Mouse (Mus musculus) hindbrain, embryonic 13.5 days (tissue): ENCODE results near the gene Col1a1. TPM values are rescaled to one million over a fixed set of nuclear protein-coding genes. Genes with fewer than 3 reads are reported as not detected.

Experiments
- ATAC-seq: fragments of 200-750 bp; cut with Nextera tagmentation; 2 replicates; pipeline ENCODE4 v1.8.0; 2017; ENCODE audit warnings: moderate TSS enrichment; ENCODE audit not compliant: low FRiP score
- H3K27ac ChIP-seq: fragments of 300-500 bp; sonication (generic); 2 replicates; pipeline ENCODE4 v1.5.1; 2015; ENCODE audit warnings: inconsistent platforms, mild to moderate bottlenecking, moderate library complexity
- H3K27me3 ChIP-seq: fragments of 300-500 bp; sonication (generic); 2 replicates; pipeline ENCODE4 v1.6.1; 2015; ENCODE audit warnings: mild to moderate bottlenecking, inconsistent platforms
- H3K36me3 ChIP-seq: fragments of 300-500 bp; sonication (generic); 2 replicates; pipeline ENCODE4 v1.6.1; 2015; ENCODE audit warnings: mild to moderate bottlenecking, inconsistent platforms
- H3K4me1 ChIP-seq: fragments of 300-500 bp; sonication (generic); replicated peaks from 2 replicates; pipeline ENCODE4 v1.6.1; 2015; ENCODE audit warnings: inconsistent platforms
- H3K4me2 ChIP-seq: fragments of 300-500 bp; sonication (generic); 2 replicates; pipeline ENCODE4 v1.6.1; 2015; ENCODE audit warnings: inconsistent platforms, mild to moderate bottlenecking, moderate library complexity
- H3K4me3 ChIP-seq: fragments of 300-500 bp; sonication (generic); 2 replicates; pipeline ENCODE4 v1.5.1; 2015; ENCODE audit warnings: mild to moderate bottlenecking, inconsistent platforms
- H3K9ac ChIP-seq: fragments of 300-500 bp; sonication (generic); 2 replicates; pipeline ENCODE4 v1.6.1; 2015; ENCODE audit warnings: mild to moderate bottlenecking, inconsistent platforms
- H3K9me3 ChIP-seq: fragments of 300-500 bp; sonication (generic); 2 replicates; pipeline ENCODE4 v1.6.1; 2016; ENCODE audit warnings: inconsistent platforms
- WGBS: fragments of 180-500 bp; shearing (Covaris S2); methylation state at CpG from one replicate; pipeline ENCODE4 v1.1.7; 2015; 5-methylcytosine and 5-hydroxymethylcytosine counted together
- polyA plus RNA-seq: library from polyadenylated mRNA; unstranded; fragments of >200 nt; fragmentation: Nextera tagmentation; extraction: Ambion mirVana; gene quantifications from 2 replicates; pipeline ENCODE4 v1.2.1, GENCODE M21; 2015

Gene Col1a1
- polyA plus RNA-seq, 1 experiment from 2014 or later, result 128 TPM

DNA sequence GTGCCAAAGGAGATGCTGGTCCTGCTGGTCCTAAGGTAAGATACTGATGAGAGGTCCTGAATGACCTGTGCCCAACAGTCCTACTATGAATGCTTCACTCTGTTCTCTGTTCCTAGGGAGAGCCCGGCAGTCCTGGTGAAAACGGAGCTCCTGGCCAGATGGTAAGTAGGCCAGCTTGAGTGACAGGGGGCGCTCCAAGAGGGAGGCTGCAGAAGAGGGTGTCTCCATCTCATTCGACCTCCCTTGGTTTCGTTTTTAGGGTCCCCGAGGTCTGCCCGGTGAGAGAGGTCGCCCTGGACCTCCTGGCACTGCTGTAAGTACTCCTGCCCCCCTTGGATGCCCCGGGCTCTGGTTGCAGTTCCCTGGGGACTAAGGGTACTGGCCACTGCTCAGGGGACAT lies 5.1 kb downstream of the Col1a1 start:
- Histone ChIP-seq H3K9ac (no peak overlapping the region), H3K27ac (no peak overlapping the region), H3K4me3 (no peak overlapping the region), H3K9me3 (no peaks in the 10 kb centered on the region), H3K4me1 (peaks cover 15% of the 10 kb centered on the region), H3K27me3 (peaks cover 73% of the 10 kb centered on the region), H3K4me2 (no peak overlapping the region), H3K36me3 (no peaks in the 10 kb centered on the region)
- WGBS, result 37% methylated on average over 9 of the region's 9 CpGs
- ATAC-seq, result no peak

DNA sequence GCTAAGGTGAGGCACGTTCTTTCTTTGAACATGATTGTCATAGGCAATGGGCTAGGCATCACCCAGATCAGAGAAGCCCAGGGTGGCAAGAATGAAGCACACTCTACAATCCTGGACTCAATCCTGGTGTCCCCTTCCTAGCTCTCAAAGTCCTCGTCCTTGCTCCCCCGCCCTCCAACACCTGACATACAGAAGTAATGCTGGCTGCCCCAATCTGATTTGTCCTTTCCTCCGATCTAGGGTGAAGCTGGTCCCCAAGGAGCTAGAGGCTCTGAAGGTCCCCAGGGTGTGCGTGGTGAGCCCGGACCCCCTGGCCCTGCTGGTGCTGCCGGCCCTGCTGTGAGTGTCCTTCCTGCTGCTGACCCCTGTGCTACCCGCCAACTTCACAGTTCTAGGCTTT lies 5.8 kb downstream of the Col1a1 start:
- no peaks in the 10 kb centered on the region for H3K9me3 ChIP-seq
- peaks cover 12% of the 10 kb centered on the region for H3K4me1 ChIP-seq
- peaks cover 66% of the 10 kb centered on the region for H3K27me3 ChIP-seq
- no peaks in the 10 kb centered on the region for H3K36me3 ChIP-seq
- no peak overlapping the region for H3K9ac ChIP-seq
- H3K4me2 ChIP-seq, result no peak overlapping the region
- WGBS, result 85% methylated on average over 8 of the region's 8 CpGs
- ATAC-seq, result no peak
- no peak overlapping the region for H3K4me3 ChIP-seq
- no peak overlapping the region for H3K27ac ChIP-seq

DNA sequence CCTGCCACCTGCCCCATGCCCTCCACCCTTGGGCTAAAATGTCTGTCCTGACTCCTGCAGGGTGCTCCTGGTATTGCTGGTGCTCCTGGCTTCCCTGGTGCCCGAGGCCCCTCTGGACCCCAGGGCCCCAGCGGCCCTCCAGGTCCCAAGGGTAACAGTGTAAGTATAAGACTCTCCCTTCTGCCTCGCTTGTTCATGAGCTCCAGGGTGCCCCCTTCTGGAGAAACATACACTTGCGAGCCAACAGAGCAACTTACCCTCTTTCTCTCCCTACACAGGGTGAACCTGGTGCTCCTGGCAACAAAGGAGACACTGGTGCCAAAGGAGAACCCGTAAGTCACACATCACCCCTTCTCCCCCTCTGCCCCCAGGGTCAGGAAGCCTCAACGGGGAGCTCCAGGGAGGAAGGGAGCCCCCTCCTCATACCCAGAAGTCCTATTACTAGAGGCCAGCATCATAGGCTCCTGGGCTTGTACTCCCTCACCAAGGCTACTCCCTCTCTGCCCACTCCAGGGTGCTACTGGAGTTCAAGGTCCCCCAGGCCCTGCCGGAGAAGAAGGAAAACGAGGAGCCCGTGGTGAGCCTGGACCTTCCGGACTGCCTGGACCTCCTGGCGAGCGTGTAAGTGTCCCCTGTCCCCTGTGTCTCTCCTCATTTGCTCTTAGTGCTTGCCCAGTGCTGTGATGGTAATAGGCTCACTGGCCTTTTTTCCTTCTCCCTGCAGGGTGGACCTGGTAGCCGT lies 6.4 kb downstream of the Col1a1 start:
- WGBS, result 54% methylated on average over 12 of the region's 13 CpGs
- peaks cover 60% of the 10 kb centered on the region for H3K27me3 ChIP-seq
- no peak overlapping the region for H3K4me3 ChIP-seq
- H3K27ac ChIP-seq, result no peak overlapping the region
- H3K9me3 ChIP-seq, result no peaks in the 10 kb centered on the region
- H3K4me2 ChIP-seq, result no peak overlapping the region
- no peak overlapping the region for H3K9ac ChIP-seq
- no peak for ATAC-seq
- H3K36me3 ChIP-seq, result no peaks in the 10 kb centered on the region
- H3K4me1 ChIP-seq, result peaks cover 8% of the 10 kb centered on the region

DNA sequence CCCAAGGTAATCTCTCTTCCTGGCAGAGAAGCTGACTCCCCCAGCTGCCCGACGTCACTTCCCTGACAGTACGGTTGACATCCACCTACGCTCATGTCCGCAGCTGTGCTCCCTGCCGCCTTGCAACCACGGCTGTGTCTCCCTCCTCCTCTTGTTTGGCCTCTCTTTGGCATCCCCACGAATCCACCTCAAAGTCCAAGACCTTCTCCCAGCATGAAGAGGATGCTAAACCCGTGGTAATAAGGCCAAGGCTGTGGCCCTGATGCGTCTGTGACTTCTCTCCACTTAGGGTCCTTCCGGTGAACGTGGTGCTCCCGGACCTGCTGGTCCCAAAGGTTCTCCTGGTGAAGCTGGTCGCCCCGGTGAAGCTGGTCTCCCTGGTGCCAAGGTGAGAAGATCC lies 7.0 kb downstream of the Col1a1 start:
- WGBS, result 80% methylated on average over 15 of the region's 15 CpGs
- H3K36me3 ChIP-seq, result no peaks in the 10 kb centered on the region

DNA sequence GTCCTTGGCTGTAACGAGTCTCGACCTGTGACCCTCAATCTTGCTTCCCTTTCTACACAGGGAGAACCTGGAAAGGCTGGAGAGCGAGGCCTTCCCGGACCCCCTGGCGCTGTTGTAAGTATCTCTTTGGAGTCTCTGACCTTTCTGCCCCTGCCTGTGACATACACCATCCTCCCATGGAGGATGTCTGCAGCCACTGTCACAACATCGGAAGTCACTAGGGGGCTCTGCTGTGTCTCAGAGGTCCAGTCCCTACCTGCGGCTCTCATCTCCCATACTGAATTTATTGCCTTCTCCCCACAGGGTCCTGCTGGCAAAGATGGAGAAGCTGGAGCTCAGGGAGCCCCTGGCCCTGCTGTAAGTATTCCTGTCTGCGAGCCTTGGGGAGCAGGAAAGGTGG lies 8.3 kb downstream of the Col1a1 start:
- H3K9me3 ChIP-seq, result no peaks in the 10 kb centered on the region
- H3K36me3 ChIP-seq, result no peaks in the 10 kb centered on the region
- no peak overlapping the region for H3K4me2 ChIP-seq
- H3K27me3 ChIP-seq, result peaks cover 43% of the 10 kb centered on the region
- no peaks in the 10 kb centered on the region for H3K4me1 ChIP-seq
- no peak overlapping the region for H3K4me3 ChIP-seq
- WGBS, result 22% methylated on average over 8 of the region's 8 CpGs
- ATAC-seq, result no peak
- H3K27ac ChIP-seq, result no peak overlapping the region
- no peak overlapping the region for H3K9ac ChIP-seq

More for the DNA sequence above, 7.0 kb downstream of the Col1a1 start:
- Histone ChIP-seq H3K9ac (no peak overlapping the region), H3K27ac (no peak overlapping the region), H3K27me3 (peaks cover 54% of the 10 kb centered on the region), H3K4me3 (no peak overlapping the region), H3K9me3 (no peaks in the 10 kb centered on the region), H3K4me1 (0 out of 2 replicates have a peak, but pooled peaks cover 3% of the 10 kb centered on the region), H3K4me2 (no peak overlapping the region)
- ATAC-seq, result no peak

DNA sequence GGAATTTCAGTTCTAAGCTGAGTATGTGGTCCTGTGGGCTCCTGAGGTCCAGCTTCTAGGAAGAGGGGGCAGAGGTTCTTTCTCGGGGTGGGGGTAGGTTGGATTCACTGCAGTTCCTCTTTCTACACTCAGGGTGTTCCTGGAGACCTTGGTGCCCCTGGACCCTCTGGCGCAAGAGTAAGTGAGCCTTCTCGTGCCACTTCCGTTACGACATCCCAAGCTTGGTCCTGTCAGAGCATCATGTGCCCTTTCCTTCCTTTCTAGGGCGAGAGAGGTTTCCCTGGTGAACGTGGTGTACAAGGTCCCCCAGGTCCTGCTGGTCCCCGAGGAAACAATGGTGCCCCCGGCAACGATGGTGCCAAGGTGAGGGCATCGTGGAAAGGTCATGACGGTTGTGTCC lies 9.2 kb downstream of the Col1a1 start:
- Histone ChIP-seq H3K36me3 (no peaks in the 10 kb centered on the region), H3K4me3 (no peak overlapping the region), H3K27me3 (peaks cover 35% of the 10 kb centered on the region; the same call in 1 of the 2 replicates), H3K9ac (no peak overlapping the region), H3K9me3 (no peaks in the 10 kb centered on the region), H3K27ac (no peak overlapping the region), H3K4me1 (no peaks in the 10 kb centered on the region), H3K4me2 (no peak overlapping the region)
- no peak for ATAC-seq
- 91% methylated on average over 12 of the region's 12 CpGs for WGBS

DNA sequence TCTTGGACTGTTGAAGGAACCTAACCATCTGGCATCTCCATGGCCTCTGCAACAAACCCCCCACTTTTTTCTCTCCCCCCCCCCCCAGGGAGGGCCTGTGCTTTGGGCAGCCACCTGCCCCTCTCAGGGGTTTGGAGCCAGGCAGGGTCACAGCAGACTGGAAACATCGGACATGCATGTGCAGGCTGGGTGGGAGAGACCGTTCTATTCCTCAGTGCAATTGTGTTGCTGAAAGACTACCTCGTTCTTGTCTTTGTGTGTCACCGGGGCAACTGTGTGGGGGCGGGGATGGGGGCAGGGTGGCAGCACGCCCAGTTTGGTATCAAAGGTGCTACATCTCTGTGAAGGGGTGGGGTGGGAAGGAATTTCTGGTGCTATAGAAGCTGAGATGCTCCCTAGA lies 16.1 kb downstream of the Col1a1 start:
- 3% methylated on average over 6 of the region's 6 CpGs for WGBS

DNA sequence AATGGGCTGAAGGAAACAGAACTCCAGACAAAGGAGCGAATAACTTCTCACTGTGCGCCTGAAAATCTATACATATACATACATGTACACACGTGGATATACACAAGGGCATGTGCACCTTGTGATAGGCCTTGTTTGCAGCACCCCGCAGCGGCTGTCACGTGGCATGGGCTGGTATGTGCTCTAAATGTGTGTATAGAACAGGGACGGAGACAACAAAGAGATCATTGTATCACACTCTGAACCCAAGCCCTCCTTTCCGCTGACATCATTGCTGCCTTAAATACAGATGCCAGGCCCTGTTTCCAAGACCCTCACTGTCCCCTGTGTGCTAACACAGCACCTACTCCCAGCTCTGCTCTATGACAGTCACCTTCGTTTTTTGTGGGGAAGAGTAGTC lies 19.1 kb downstream of the Col1a1 start:
- Histone ChIP-seq H3K9ac (no peak overlapping the region), H3K4me1 (peaks cover 24% of the 10 kb centered on the region), H3K36me3 (no peaks in the 10 kb centered on the region), H3K27ac (no peak overlapping the region), H3K27me3 (no peaks in the 10 kb centered on the region), H3K4me2 (no peak overlapping the region), H3K9me3 (no peaks in the 10 kb centered on the region), H3K4me3 (no peak overlapping the region)
- 66% methylated on average over 9 of the region's 9 CpGs for WGBS
- ATAC-seq, result no peak

More for the DNA sequence above, 16.1 kb downstream of the Col1a1 start:
- no peak overlapping the region for H3K9ac ChIP-seq
- no peaks in the 10 kb centered on the region for H3K9me3 ChIP-seq
- ATAC-seq, result peak; percentile 59; the same call in 1 of the 2 replicates
- H3K27me3 ChIP-seq, result no peaks in the 10 kb centered on the region
- no peak overlapping the region for H3K4me2 ChIP-seq
- H3K4me3 ChIP-seq, result no peak overlapping the region
- peak overlapping the region; percentile 62; the same call in 1 of the 2 replicates for H3K27ac ChIP-seq
- H3K36me3 ChIP-seq, result no peaks in the 10 kb centered on the region
- peaks cover 12% of the 10 kb centered on the region for H3K4me1 ChIP-seq

DNA sequence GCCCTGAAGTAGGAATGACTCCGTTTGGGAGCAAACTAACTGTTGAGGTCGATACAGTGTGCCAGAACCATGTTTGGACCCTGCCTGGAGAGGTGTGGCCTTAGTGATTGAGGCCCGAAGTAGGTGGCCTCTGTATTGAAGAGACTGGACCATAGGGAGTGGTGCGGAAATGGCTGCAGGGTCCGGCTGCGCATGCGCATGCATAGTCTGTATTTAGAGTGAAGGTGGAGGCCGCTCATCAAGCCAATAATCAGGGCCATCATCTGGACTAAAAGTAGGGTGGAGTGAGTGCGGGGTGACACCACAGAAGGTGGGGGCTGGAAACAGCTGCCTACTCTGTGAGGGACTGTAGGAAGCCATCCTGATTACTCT lies 21.7 kb downstream of the Col1a1 start:
- H3K4me2 ChIP-seq, result no peak overlapping the region
- no peak overlapping the region for H3K9ac ChIP-seq
- WGBS, result 85% methylated on average over 9 of the region's 9 CpGs
- H3K9me3 ChIP-seq, result no peaks in the 10 kb centered on the region
- H3K27ac ChIP-seq, result 0 out of 2 replicates have a peak overlapping the region, but pooled peaks have one; percentile 14
- H3K4me3 ChIP-seq, result no peak overlapping the region
- 0 out of 2 replicates have a peak, but pooled peaks have one; percentile 17 for ATAC-seq
- H3K27me3 ChIP-seq, result no peaks in the 10 kb centered on the region
- H3K4me1 ChIP-seq, result peaks cover 18% of the 10 kb centered on the region; the same call in 1 of the 2 replicates
- H3K36me3 ChIP-seq, result no peaks in the 10 kb centered on the region

DNA sequence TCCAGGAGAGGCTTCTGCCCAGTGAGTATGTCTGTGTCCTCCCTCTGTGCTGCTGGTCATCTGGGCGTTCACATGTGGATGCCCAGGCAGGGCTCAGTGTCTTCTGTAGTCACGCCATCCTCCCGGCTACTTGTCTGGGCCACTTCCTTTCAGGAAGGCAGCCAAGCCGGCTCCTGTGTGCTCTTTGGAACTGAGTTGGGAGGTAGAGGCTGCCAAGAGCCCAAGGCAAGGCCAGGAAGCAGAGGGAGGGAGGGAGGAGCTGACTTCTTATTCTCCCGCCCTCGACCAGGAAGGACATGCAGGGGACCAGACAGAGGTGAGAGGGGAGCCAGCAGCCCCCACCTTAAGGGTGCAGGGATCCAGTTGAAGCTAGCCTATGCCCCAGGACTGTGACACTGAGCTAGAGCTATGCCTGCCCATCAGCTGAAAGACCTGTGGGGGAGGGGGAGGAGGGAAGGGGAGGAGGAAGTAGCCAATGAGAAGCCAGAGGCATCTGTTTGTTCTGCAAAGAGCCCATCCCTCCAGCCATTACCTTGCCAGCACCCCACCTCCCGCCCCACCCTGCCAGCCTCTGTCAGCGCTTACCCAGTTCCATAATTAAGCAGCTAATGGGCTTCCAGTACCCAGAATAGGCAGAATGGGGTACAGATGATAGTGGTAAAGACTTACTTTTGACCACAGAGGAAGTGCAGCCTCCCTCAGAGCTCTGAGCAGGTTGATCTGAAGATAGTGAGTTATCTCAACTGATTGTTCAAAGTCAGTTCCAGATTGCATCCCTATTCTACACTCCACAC lies 22.2 kb downstream of the Col1a1 start:
- Histone ChIP-seq H3K27me3 (no peaks in the 10 kb centered on the region), H3K4me3 (no peak overlapping the region), H3K4me2 (no peak overlapping the region), H3K9me3 (no peaks in the 10 kb centered on the region), H3K4me1 (peaks cover 18% of the 10 kb centered on the region; the same call in 1 of the 2 replicates), H3K36me3 (no peaks in the 10 kb centered on the region), H3K27ac (0 out of 2 replicates have a peak overlapping the region, but pooled peaks have one; percentile 14), H3K9ac (no peak overlapping the region)
- ATAC-seq, result 0 out of 2 replicates have a peak, but pooled peaks have one; percentile 24
- 26% methylated on average over 8 of the region's 8 CpGs for WGBS

DNA sequence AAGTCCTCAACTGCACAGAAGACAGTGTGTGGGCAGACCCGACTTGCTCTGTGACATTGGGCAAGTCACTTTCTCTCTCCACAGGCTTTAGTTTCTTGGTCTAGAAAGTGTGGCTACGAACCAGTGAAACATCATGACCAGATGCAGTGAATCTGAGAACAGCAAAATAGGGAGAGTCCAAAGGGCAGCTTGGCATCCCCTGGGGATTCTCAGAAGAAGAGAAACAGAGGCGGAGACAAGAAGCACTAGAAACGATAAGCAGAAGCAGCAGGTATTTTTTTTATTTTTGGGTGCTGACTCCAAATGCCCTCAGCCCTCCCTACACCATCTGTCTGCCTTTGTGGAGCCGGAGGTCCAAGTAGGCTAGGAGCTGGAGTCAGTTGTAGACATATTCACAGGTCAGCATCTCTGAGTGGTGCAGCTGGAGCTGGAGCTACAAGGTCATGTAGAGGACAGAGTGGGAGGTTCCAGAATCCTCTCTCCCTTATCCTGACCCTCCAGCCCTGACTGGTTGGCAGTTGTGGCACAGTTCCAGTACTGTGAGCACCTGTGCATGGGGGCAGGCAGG lies 26.6 kb downstream of the Col1a1 start:
- WGBS, result 78% methylated on average over 5 of the region's 5 CpGs
- H3K4me3 ChIP-seq, result no peak overlapping the region

DNA sequence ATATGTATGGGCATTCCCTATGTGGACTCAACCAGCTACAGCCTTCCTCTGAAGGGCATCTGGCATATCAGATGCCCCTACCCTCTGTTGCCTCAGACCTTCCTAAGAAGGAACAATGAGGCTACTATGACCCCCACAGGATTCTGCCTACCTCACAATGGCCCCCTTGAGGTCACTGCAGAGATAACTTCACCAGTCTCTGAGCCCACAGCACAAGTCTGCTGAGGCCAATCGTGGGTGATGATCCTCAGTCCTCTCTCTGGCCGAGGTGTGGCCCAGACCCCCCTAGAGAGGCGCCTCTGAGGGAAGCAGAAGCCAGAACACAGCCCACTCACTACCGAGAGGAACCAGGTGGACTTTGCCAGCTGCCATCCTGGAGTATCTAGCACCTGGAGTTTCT lies 31.4 kb downstream of the Col1a1 start, which contains the start of gene Hils1:
TSS of gene Hils1 (plus strand) at position 175 of the 400 bp plus-strand sequence.
- H3K4me1 ChIP-seq, result peaks cover 6% of the 10 kb centered on the region; the same call in 1 of the 2 replicates
- no peak within 1 kb of the TSS for H3K27ac ChIP-seq
- no peak within 1 kb of the TSS for H3K4me3 ChIP-seq
- no peak for ATAC-seq
- H3K9me3 ChIP-seq, result no peaks in the 10 kb centered on the region
- WGBS, result 51% methylated on average over 4 of the region's 4 CpGs
- no peak within 1 kb of the TSS for H3K4me2 ChIP-seq
- H3K27me3 ChIP-seq, result no peaks in the 10 kb centered on the region
- no peaks in the 10 kb centered on the region for H3K36me3 ChIP-seq
- H3K9ac ChIP-seq, result no peak within 1 kb of the TSS

More for the DNA sequence above, 26.6 kb downstream of the Col1a1 start:
- H3K4me2 ChIP-seq, result no peak overlapping the region
- no peaks in the 10 kb centered on the region for H3K9me3 ChIP-seq
- H3K36me3 ChIP-seq, result no peaks in the 10 kb centered on the region
- H3K4me1 ChIP-seq, result peaks cover 11% of the 10 kb centered on the region; the same call in 1 of the 2 replicates
- H3K9ac ChIP-seq, result no peak overlapping the region
- ATAC-seq, result no peak
- no peak overlapping the region for H3K27ac ChIP-seq
- no peaks in the 10 kb centered on the region for H3K27me3 ChIP-seq
